Mouse (Mus musculus) cortical plate, adult 2 months (tissue): Measurements from ENCODE around the gene Ifitm7.

Source experiments
- CTCF ChIP-seq: fragments of 200-500 bp; IDR thresholded peaks from 2 replicates; pipeline ENCODE4 v1.5.1; 2011; ENCODE audit warnings: mild to moderate bottlenecking, control low read depth, low read length; ENCODE audit not compliant: insufficient read depth; ENCODE audit errors: extremely low read depth
- POLR2A ChIP-seq: fragments of 200-500 bp; IDR thresholded peaks from 2 replicates; pipeline ENCODE4 v1.6.1; 2011; ENCODE audit warnings: mild to moderate bottlenecking, low read length, control low read depth; ENCODE audit not compliant: insufficient read depth; ENCODE audit errors: extremely low read depth

GRCm38 (mm10) chr16:14003386-14004130 is 16.9 kb upstream of the Ifitm7 start:
- TF ChIP-seq CTCF (no peak), POLR2A (no peak)
